In the genomic region with DNA sequence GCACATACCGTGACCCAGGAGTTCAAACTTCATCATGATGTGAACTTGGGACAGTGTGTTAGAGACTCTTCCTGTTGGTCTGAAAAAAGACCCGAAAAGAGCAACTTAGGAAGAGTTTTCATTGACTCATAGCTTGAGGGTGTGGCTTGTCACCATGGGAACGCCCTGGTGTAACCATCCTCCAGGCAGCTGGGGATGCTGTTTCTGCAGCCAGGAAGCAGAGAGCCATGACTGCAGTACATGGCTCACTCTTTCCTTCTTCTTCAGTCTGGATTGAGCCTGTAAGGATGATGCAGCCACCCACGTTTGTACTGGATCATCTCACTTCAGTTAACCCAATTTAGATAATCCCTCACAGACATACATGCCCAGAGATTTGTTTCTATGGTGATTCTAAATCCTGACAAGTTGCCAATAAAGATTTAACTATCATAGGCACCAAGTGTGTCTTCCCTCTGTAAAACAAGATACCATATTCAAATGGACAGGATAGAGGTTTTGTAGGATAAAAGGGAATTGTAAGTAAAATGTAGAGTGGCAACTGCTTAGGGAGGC, we compare ENCODE assay signal across 8 mouse cellular contexts.
DNase-seq lines count a peak whose midpoint lies in the region; ATAC-seq lines count a peak whose summit lies in the region.

No protein-coding gene starts in this region.

- peak; percentile 13 for DNase-seq in gastrocnemius, postnatal 25 days
- no peak for DNase-seq in gastrocnemius, postnatal 36 days
- DNase-seq in 3T3-L1 (ENCODE audit: low read depth, low spot score), result peak; percentile 72
- no peak for DNase-seq in layer of hippocampus, postnatal 36 days
- no peak for DNase-seq in layer of hippocampus, adult 18-20 months (ENCODE audit: low spot score in 2 of 2)
- no peak for DNase-seq in left cerebral cortex, postnatal 36 days (ENCODE audit: low spot score in 2 of 2)

- ATAC-seq in activated CD4-positive, CD25-positive, alpha-beta regulatory T cell, adult 4 months, result peak; percentile 27
- ATAC-seq in megakaryocyte progenitor cell, adult 5-6 weeks (replicated peaks; ENCODE audit: poor library complexity), result 0 out of 2 replicates have a peak, but pooled peaks have one; percentile 33

- intact Hi-C loops in gastrocnemius, postnatal 36 days (cut with DNase I), result no loop called here
- intact Hi-C loops in left cerebral cortex, postnatal 36 days (cut with DNase I), result no loop called here

Comparison
In these comparisons a context has a peak if more than half of its experiments do, and no peak if none do; other contexts are left out.
1. DNase-seq: peak in gastrocnemius, postnatal 25 days (single experiment) and 3T3-L1 (single experiment); none in gastrocnemius, postnatal 36 days (0 of 2), layer of hippocampus, postnatal 36 days (0 of 2), layer of hippocampus, adult 18-20 months (0 of 2) and left cerebral cortex, postnatal 36 days (0 of 2).